Mouse (Mus musculus): ENCODE data around the gene Serpine1. TPM values are rescaled to one million over a fixed set of nuclear protein-coding genes. Genes with fewer than 3 reads are reported as not detected.

Gene Serpine1
- polyA plus RNA-seq, 1 experiment from 2014 or later, result 0.28 TPM

DNA sequence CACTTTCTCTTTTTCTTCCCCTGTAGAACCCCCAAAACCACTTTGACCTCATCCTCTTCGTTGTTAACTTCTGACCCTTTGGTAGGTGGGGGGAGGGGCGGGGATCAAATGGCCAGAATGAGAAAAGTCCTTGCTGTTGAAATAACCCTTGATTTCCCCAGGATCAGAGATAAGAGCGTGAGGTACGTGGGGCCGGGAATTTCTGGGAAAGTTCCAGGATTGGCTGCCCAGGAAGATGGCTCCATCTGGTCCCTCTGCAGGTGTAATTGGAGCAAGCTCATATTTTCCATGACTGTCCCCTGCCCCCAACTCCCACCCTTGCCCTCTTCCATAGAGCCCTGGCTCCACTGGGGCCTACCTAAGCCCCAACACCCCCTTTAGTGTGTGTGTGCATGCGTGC, 3.7 kb upstream of the Serpine1 start:
- Histone ChIP-seq H3K9me3 (ENCODE audit: control insufficient read depth, low read length) (no peaks in the 10 kb centered on the region), H3K9ac (replicated peaks; ENCODE audit: low read length) (no peak overlapping the region), H3K4me3 (replicated peaks; ENCODE audit: low read depth, low read length) (no peak overlapping the region), H3K27me3 (ENCODE audit: control insufficient read depth, insufficient read depth, low read length) (no peaks in the 10 kb centered on the region), H3K36me3 (ENCODE audit: control insufficient read depth, insufficient read depth, low read length) (no peaks in the 10 kb centered on the region), H3K4me1 (ENCODE audit: control insufficient read depth, insufficient read depth, low read length) (no peaks in the 10 kb centered on the region), H3K4me2 (ENCODE audit: low read length) (no peak overlapping the region), H3K27ac (replicated peaks; ENCODE audit: low read depth, low read length) (no peak overlapping the region)
- WGBS, result 77% methylated on average over 6 of the region's 6 CpGs
- DNase-seq, result no peak
- no peak for ATAC-seq (ENCODE audit: low FRiP score, low TSS enrichment)

DNA sequence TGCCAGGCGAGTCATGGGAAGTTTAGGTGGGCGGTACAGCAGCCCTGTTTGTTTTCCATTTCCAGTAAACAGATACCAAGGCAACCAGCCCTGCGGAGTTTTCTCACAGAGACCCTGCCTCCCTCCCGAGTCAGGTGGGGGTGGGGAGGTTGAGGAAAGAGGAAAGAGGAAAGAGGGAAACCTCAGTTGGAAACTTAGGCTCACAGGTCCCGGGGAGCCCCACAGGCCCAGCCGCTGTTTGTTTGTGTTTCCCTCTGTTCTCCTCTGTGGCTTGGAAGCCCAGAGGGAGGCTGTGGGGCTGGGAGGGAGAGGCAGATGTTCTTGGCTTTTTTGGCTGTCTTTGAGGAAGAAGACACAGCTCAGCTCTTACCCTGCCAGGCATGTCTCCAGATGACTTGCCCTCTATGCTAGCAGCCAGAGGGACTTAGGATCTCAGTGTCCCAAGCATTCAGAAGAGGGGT, 2.2 kb upstream of the Serpine1 start:
- no peak overlapping the region for H3K27ac ChIP-seq (replicated peaks; ENCODE audit: low read depth, low read length)
- no peaks in the 10 kb centered on the region for H3K27me3 ChIP-seq (ENCODE audit: control insufficient read depth, insufficient read depth, low read length)
- no peak overlapping the region for H3K4me3 ChIP-seq (replicated peaks; ENCODE audit: low read depth, low read length)
- H3K9ac ChIP-seq (replicated peaks; ENCODE audit: low read length), result no peak overlapping the region
- peak; percentile 23 for DNase-seq
- no peaks in the 10 kb centered on the region for H3K9me3 ChIP-seq (ENCODE audit: control insufficient read depth, low read length)
- H3K36me3 ChIP-seq (ENCODE audit: control insufficient read depth, insufficient read depth, low read length), result no peaks in the 10 kb centered on the region
- no peak for ATAC-seq (ENCODE audit: low FRiP score, low TSS enrichment)
- H3K4me1 ChIP-seq (ENCODE audit: control insufficient read depth, insufficient read depth, low read length), result no peaks in the 10 kb centered on the region
- WGBS, result 40% methylated on average over 6 of the region's 6 CpGs
- H3K4me2 ChIP-seq (ENCODE audit: low read length), result no peak overlapping the region

DNA sequence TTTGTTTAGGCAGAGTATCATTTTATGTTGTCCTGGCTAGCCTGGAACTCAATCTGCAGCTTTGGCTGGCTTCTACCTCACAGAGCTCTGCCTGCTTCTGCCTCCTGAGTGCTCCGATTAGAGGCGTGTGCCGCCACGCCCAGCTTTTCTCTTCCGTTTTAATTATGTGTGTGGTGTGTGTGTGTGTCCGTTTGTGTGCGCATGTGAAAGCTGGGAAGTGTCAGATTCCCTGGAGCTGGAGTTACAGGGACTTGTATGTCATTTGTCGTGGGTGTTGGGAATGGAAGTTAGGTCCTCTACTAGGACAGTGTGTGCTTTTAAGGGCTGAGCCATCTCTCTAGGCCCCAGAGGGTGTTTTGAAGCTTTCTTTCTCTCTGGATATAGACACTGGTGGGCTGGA, 1.1 kb upstream of the Serpine1 start:
- H3K27ac ChIP-seq (replicated peaks; ENCODE audit: low read depth, low read length), result no peak overlapping the region
- H3K4me3 ChIP-seq (replicated peaks; ENCODE audit: low read depth, low read length), result no peak overlapping the region
- DNase-seq (no peak), ATAC-seq (ENCODE audit: low FRiP score, low TSS enrichment) (no peak)
- H3K4me2 ChIP-seq (ENCODE audit: low read length), result no peak overlapping the region
- H3K9ac ChIP-seq (replicated peaks; ENCODE audit: low read length), result no peak overlapping the region
- no peaks in the 10 kb centered on the region for H3K9me3 ChIP-seq (ENCODE audit: control insufficient read depth, low read length)
- no peaks in the 10 kb centered on the region for H3K36me3 ChIP-seq (ENCODE audit: control insufficient read depth, insufficient read depth, low read length)
- H3K4me1 ChIP-seq (ENCODE audit: control insufficient read depth, insufficient read depth, low read length), result no peaks in the 10 kb centered on the region
- WGBS, result 96% methylated on average over 8 of the region's 8 CpGs
- H3K27me3 ChIP-seq (ENCODE audit: control insufficient read depth, insufficient read depth, low read length), result no peaks in the 10 kb centered on the region

DNA sequence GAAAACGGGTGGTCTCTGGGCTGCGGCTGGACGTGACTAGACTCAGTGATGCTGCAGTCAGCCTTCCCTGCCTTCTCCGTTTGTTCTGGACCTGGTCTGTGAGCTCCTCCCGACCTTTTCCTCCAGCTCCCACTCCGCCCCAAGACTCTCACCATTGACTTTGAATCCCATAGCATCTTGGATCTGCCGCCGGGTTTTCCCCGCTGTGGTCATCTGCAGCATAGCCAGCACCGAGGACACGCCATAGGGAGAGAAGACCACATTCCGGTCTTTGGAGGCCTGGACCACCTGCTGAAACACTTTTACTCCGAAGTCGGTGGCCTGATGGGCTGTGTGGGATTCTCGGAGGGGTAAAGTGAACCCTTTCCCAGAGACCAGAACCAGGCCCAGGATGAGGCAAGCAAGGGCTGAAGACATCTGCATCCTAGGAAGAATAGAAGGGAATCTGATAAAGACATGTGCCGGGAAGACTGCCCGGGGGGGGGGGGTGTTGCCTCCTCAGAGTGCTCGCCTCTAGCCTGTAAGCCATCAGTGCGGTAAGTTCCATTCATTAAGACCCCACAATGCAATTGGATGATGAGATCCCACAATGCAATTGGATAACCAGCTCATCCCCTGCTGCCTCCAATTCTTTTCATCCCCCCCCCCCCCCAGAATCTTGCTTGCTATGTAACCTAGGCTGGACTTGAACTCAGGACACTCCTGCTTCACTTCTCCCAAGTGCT, 1.0 kb downstream of the Serpine1 start:
- no peak for ATAC-seq (ENCODE audit: low FRiP score, low TSS enrichment)
- no peaks in the 10 kb centered on the region for H3K36me3 ChIP-seq (ENCODE audit: control insufficient read depth, insufficient read depth, low read length)

DNA sequence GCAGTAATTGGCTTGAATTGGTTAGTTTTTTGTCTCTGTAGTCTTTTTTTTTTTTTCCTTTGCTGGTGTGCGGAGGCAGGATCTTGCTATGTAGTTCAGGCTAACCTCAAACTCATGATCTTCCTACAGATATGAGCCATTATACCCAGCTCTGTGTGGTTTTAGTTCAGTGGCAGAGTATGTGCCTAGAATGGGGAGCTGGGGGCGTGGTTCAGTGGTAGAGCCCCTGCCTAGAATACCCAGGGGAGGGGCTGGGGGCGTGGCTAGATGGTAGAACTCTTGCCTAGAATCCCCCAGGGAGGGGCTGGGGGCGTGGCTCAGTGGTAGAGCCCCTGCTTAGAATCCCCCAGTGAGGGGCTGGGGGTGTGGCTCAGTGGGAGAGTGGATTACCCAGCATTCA, 3.4 kb downstream of the Serpine1 start:
- no peak overlapping the region for H3K4me3 ChIP-seq (replicated peaks; ENCODE audit: low read depth, low read length)
- no peaks in the 10 kb centered on the region for H3K9me3 ChIP-seq (ENCODE audit: control insufficient read depth, low read length)
- no peak for ATAC-seq (ENCODE audit: low FRiP score, low TSS enrichment)
- H3K4me2 ChIP-seq (ENCODE audit: low read length), result no peak overlapping the region
- no peak overlapping the region for H3K27ac ChIP-seq (replicated peaks; ENCODE audit: low read depth, low read length)
- DNase-seq, result no peak
- no peaks in the 10 kb centered on the region for H3K4me1 ChIP-seq (ENCODE audit: control insufficient read depth, insufficient read depth, low read length)
- no peaks in the 10 kb centered on the region for H3K36me3 ChIP-seq (ENCODE audit: control insufficient read depth, insufficient read depth, low read length)
- no peaks in the 10 kb centered on the region for H3K27me3 ChIP-seq (ENCODE audit: control insufficient read depth, insufficient read depth, low read length)
- no peak overlapping the region for H3K9ac ChIP-seq (replicated peaks; ENCODE audit: low read length)
- WGBS, result 77% methylated on average over 4 of the region's 4 CpGs

More for the DNA sequence above, 1.0 kb downstream of the Serpine1 start:
- 85% methylated on average over 19 of the region's 19 CpGs for WGBS
- Histone ChIP-seq H3K4me1 (ENCODE audit: control insufficient read depth, insufficient read depth, low read length) (no peaks in the 10 kb centered on the region), H3K9ac (replicated peaks; ENCODE audit: low read length) (no peak overlapping the region), H3K27me3 (ENCODE audit: control insufficient read depth, insufficient read depth, low read length) (no peaks in the 10 kb centered on the region), H3K4me3 (replicated peaks; ENCODE audit: low read depth, low read length) (no peak overlapping the region), H3K27ac (replicated peaks; ENCODE audit: low read depth, low read length) (no peak overlapping the region), H3K9me3 (ENCODE audit: control insufficient read depth, low read length) (no peaks in the 10 kb centered on the region), H3K4me2 (ENCODE audit: low read length) (peak overlapping the region; percentile 50; the same call in 1 of the 2 replicates)
- DNase-seq, result no peak

DNA sequence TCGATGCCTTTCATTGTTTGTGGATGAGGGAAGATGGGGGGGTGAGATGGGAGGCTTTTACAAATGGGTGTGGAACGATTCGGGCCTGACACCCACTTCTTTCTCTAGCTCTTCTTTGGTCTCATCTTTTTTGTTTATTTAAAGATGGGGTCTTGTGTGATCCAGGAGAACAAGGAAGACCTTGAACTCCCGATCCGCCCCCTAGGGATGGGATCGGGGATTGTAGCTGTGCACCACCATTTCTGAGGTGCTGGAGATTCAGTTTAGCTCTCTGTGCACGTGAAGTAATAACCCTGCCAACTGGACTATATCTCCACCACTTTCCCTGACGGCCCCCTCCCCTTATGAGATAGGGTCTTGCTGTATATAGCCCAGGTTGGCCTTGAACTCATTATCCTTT, 6.1 kb downstream of the Serpine1 start:
- Histone ChIP-seq H3K4me1 (ENCODE audit: control insufficient read depth, insufficient read depth, low read length) (no peaks in the 10 kb centered on the region), H3K9me3 (ENCODE audit: control insufficient read depth, low read length) (no peaks in the 10 kb centered on the region), H3K9ac (replicated peaks; ENCODE audit: low read length) (no peak overlapping the region), H3K36me3 (ENCODE audit: control insufficient read depth, insufficient read depth, low read length) (no peaks in the 10 kb centered on the region), H3K27me3 (ENCODE audit: control insufficient read depth, insufficient read depth, low read length) (no peaks in the 10 kb centered on the region), H3K27ac (replicated peaks; ENCODE audit: low read depth, low read length) (no peak overlapping the region), H3K4me2 (ENCODE audit: low read length) (no peak overlapping the region), H3K4me3 (replicated peaks; ENCODE audit: low read depth, low read length) (no peak overlapping the region)
- DNase-seq (no peak), ATAC-seq (ENCODE audit: low FRiP score, low TSS enrichment) (no peak)
- WGBS, result 69% methylated on average over 8 of the region's 8 CpGs

DNA sequence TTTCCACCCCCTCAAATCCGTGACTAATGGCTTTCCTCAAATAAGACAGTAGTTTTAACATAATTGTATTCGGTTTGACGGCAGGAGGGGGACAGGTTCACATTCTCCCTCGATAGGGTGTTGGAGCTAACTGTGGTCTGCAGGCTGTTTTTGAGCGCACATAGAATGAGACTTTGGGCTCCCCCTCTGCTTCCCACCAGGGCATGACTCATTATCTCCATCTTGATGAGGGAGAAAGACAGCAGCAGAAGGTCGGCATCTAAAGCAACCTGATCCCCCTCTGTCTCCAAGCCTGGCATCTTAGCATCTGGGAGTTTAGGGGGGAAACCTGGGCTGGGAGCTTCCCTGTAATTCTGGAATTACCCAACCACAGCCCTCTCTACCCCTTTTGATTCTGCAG, 6.6 kb downstream of the Serpine1 start:
- H3K27ac ChIP-seq (replicated peaks; ENCODE audit: low read depth, low read length), result no peak overlapping the region
- H3K9me3 ChIP-seq (ENCODE audit: control insufficient read depth, low read length), result no peaks in the 10 kb centered on the region
- DNase-seq (no peak), ATAC-seq (ENCODE audit: low FRiP score, low TSS enrichment) (no peak)
- no peaks in the 10 kb centered on the region for H3K4me1 ChIP-seq (ENCODE audit: control insufficient read depth, insufficient read depth, low read length)
- no peak overlapping the region for H3K9ac ChIP-seq (replicated peaks; ENCODE audit: low read length)
- no peak overlapping the region for H3K4me2 ChIP-seq (ENCODE audit: low read length)
- no peaks in the 10 kb centered on the region for H3K27me3 ChIP-seq (ENCODE audit: control insufficient read depth, insufficient read depth, low read length)
- WGBS, result 55% methylated on average over 6 of the region's 6 CpGs
- no peak overlapping the region for H3K4me3 ChIP-seq (replicated peaks; ENCODE audit: low read depth, low read length)
- H3K36me3 ChIP-seq (ENCODE audit: control insufficient read depth, insufficient read depth, low read length), result no peaks in the 10 kb centered on the region

DNA sequence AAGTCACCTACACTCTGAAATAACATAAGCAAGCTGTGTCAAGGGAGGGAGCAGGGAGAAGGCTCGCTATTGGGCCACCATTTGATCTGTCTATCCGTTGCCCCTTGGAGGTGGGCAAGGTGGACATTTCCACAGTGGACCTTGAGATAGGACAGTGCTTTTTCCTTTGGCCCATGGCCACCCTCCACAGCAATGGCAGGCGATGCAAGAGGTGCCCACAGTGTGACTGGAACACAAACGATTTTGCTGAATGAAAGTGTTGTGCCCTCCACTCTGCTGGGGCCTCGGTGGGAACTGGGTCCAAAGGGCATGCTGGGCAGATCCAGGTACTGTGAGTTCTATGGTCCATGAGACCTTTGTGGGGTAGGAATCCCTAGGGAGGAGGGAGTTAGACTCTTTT, 9.5 kb downstream of the Serpine1 start:
- no peaks in the 10 kb centered on the region for H3K27me3 ChIP-seq (ENCODE audit: control insufficient read depth, insufficient read depth, low read length)
- WGBS, result 86% methylated on average over 5 of the region's 5 CpGs
- H3K36me3 ChIP-seq (ENCODE audit: control insufficient read depth, insufficient read depth, low read length), result no peaks in the 10 kb centered on the region
- H3K4me2 ChIP-seq (ENCODE audit: low read length), result no peak overlapping the region
- H3K4me1 ChIP-seq (ENCODE audit: control insufficient read depth, insufficient read depth, low read length), result no peaks in the 10 kb centered on the region
- no peaks in the 10 kb centered on the region for H3K9me3 ChIP-seq (ENCODE audit: control insufficient read depth, low read length)
- H3K27ac ChIP-seq (replicated peaks; ENCODE audit: low read depth, low read length), result no peak overlapping the region
- H3K4me3 ChIP-seq (replicated peaks; ENCODE audit: low read depth, low read length), result no peak overlapping the region
- ATAC-seq (ENCODE audit: low FRiP score, low TSS enrichment) (no peak), DNase-seq (no peak)
- H3K9ac ChIP-seq (replicated peaks; ENCODE audit: low read length), result no peak overlapping the region

DNA sequence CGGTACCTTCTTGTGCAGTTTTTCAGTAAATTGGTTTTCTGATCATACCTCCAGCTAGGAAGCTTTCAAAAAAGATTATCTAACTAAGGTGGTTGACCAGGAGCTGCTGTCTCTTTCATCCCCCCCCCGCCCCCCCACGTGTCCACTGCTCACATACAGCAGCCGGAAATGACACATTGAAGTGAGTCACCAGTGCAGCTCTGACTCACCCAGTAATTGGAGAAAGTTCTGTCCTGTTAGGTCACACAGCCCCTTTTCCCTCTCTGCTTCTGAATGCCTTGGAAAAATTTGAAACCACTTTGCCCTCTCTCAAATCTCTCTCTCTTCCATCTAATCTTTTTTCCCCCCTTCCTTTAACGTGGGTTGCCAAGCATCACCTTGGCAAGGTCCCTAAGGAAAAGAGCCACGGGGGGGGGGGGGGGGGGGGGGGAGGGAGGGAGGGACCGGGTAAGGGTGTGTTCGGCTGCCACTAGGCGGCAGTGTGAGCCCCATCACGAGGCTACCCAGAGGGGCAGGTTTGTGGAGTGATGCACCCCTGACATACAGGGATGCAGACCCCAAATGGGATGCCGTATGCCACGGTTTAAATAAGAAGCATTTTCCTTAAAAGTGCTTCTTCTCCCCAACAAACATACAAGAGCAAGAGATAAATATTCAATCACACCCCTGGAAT, 10.1 kb downstream of the Serpine1 start:
- DNase-seq, result peak; percentile 28
- WGBS, result 29% methylated on average over 11 of the region's 12 CpGs
- H3K27me3 ChIP-seq (ENCODE audit: control insufficient read depth, insufficient read depth, low read length), result no peaks in the 10 kb centered on the region
- H3K9me3 ChIP-seq (ENCODE audit: control insufficient read depth, low read length), result no peaks in the 10 kb centered on the region
- H3K36me3 ChIP-seq (ENCODE audit: control insufficient read depth, insufficient read depth, low read length), result no peaks in the 10 kb centered on the region
- H3K27ac ChIP-seq (replicated peaks; ENCODE audit: low read depth, low read length), result no peak overlapping the region
- no peak overlapping the region for H3K4me3 ChIP-seq (replicated peaks; ENCODE audit: low read depth, low read length)
- no peak overlapping the region for H3K4me2 ChIP-seq (ENCODE audit: low read length)
- H3K4me1 ChIP-seq (ENCODE audit: control insufficient read depth, insufficient read depth, low read length), result no peaks in the 10 kb centered on the region
- no peak overlapping the region for H3K9ac ChIP-seq (replicated peaks; ENCODE audit: low read length)
- ATAC-seq (ENCODE audit: low FRiP score, low TSS enrichment), result no peak
